Mouse (Mus musculus): ENCODE results near the gene Aldh16a1.

Aldh16a1 gene

GRCm38 (mm10) chr7:45154096-45154992, at the start of gene Aldh16a1, which contains the start of gene Pih1d1:
Aldh16a1 (minus strand) TSS chr7:45154584.
Pih1d1 (plus strand) TSS chr7:45154303.
- peak; percentile 97 to 98 for DNase-seq (ENCODE audit: low spot score in 2 of 2)

- no peak for DNase-seq (ENCODE audit: low spot score in 2 of 2)
These were observed 48.3 kb upstream of the Aldh16a1 start for GRCm38 (mm10) chr7:45202654-45203053.

GRCm38 (mm10) chr7:45198961-45199360, 44.6 kb upstream of the Aldh16a1 start:
- no peak for DNase-seq (ENCODE audit: low spot score in 2 of 2)

- peak in 1 of 2 experiments; percentile 61 for DNase-seq (ENCODE audit: low spot score in 2 of 2)
These were observed 44.1 kb upstream of the Aldh16a1 start for GRCm38 (mm10) chr7:45198435-45198834.

- DNase-seq (ENCODE audit: low spot score in 2 of 2), result no peak
These were observed 42.6 kb upstream of the Aldh16a1 start for GRCm38 (mm10) chr7:45196994-45197393.

GRCm38 (mm10) chr7:45196176-45196535, 41.8 kb upstream of the Aldh16a1 start:
- DNase-seq (ENCODE audit: low spot score in 2 of 2), result no peak

- DNase-seq (ENCODE audit: low spot score in 2 of 2), result no peak
These were observed 41.2 kb upstream of the Aldh16a1 start for GRCm38 (mm10) chr7:45195341-45196175.

- no peak for DNase-seq (ENCODE audit: low spot score in 2 of 2)
These were observed 39.7 kb upstream of the Aldh16a1 start for GRCm38 (mm10) chr7:45193871-45194785.

GRCm38 (mm10) chr7:45193406-45193805, 39.0 kb upstream of the Aldh16a1 start:
- DNase-seq (ENCODE audit: low spot score in 2 of 2), result no peak

GRCm38 (mm10) chr7:45192585-45193310, 38.4 kb upstream of the Aldh16a1 start:
- no peak for DNase-seq (ENCODE audit: low spot score in 2 of 2)

- no peak for DNase-seq (ENCODE audit: low spot score in 2 of 2)
These were observed 37.5 kb upstream of the Aldh16a1 start for GRCm38 (mm10) chr7:45191803-45192363.

- DNase-seq (ENCODE audit: low spot score in 2 of 2), result no peak
These were observed 36.8 kb upstream of the Aldh16a1 start for GRCm38 (mm10) chr7:45191161-45191560.

- DNase-seq (ENCODE audit: low spot score in 2 of 2), result no peak
These were observed 35.8 kb upstream of the Aldh16a1 start for GRCm38 (mm10) chr7:45190186-45190585.

GRCm38 (mm10) chr7:45189600-45189999, 35.2 kb upstream of the Aldh16a1 start:
- DNase-seq (ENCODE audit: low spot score in 2 of 2), result no peak

- DNase-seq (ENCODE audit: low spot score in 2 of 2), result no peak
These were observed 31.5 kb upstream of the Aldh16a1 start for GRCm38 (mm10) chr7:45185921-45186320.

GRCm38 (mm10) chr7:45183672-45184071, 29.3 kb upstream of the Aldh16a1 start:
- no peak for DNase-seq (ENCODE audit: low spot score in 2 of 2)

GRCm38 (mm10) chr7:45182606-45183005, 28.2 kb upstream of the Aldh16a1 start:
- DNase-seq (ENCODE audit: low spot score in 2 of 2), result no peak

- peak; percentile 86 to 91 for DNase-seq (ENCODE audit: low spot score in 2 of 2)
These were observed 27.8 kb upstream of the Aldh16a1 start for GRCm38 (mm10) chr7:45182199-45182601.

GRCm38 (mm10) chr7:45181540-45181939, 27.2 kb upstream of the Aldh16a1 start:
- no peak for DNase-seq (ENCODE audit: low spot score in 2 of 2)

- DNase-seq (ENCODE audit: low spot score in 2 of 2), result no peak
These were observed 26.6 kb upstream of the Aldh16a1 start, which contains the start of gene Pth2 for GRCm38 (mm10) chr7:45180896-45181477. Pth2 (plus strand) TSS chr7:45180995.

Data from heart, adult 9 months (tissue).